Mouse (Mus musculus): ENCODE data around the gene Zfp316. TPM values are rescaled to one million over a fixed set of nuclear protein-coding genes. Genes with fewer than 3 reads are reported as not detected.

Zfp316 gene
- total RNA-seq, 2 experiments from 2014 or later = 21.3 to 26.9 TPM

DNA sequence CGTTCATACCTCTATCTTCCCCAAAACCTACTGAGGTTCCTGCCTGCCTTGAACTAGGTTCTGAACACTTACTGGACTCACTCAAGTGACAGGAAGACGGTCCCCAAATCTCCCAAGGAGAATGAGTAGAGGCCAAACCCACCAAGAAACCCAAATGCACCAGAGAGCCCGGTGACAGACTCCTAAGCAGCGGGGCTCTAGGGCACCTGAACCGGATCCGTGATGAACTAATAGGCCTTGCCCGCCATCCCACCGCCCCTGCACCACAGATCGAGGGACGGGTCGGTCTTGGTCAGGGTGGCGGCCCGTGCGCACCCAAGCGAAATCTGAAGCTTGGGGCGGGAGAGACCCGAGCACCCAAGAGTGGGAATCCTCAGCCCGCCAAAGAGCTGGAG, 17.0 kb downstream of the Zfp316 start:
- no peak for DNase-seq (ENCODE audit: low spot score in 2 of 2)
- intact Hi-C loops (cut with DNase I) = no loop called here

GRCm38 (mm10) chr5:143252039-143252438, 17.8 kb downstream of the Zfp316 start:
- no peak for DNase-seq (ENCODE audit: low spot score in 2 of 2)
- intact Hi-C loops (cut with DNase I) = no loop called here

- intact Hi-C loops (cut with DNase I) = no loop called here
- DNase-seq (ENCODE audit: low spot score in 2 of 2) = no peak
Measured at GRCm38 (mm10) chr5:143244926-143245325, 24.9 kb downstream of the Zfp316 start.

- no peak for DNase-seq (ENCODE audit: low spot score in 2 of 2)
- intact Hi-C loops (cut with DNase I) = loop anchor here (5.0 kb wide), 1 partner anchor 76 kb away; no protein-coding TSS in a partner anchor
Measured at GRCm38 (mm10) chr5:143236036-143236435, 33.8 kb downstream of the Zfp316 start.

GRCm38 (mm10) chr5:143235028-143235693, 34.7 kb downstream of the Zfp316 start, which contains the start of gene Zfp12:
Zfp12 (plus strand) TSS chr5:143235163.
- DNase-seq (ENCODE audit: low spot score in 2 of 2) = peak; percentile 96 to 98
- intact Hi-C loops (cut with DNase I) = loop anchor here (1.0 to 5.0 kb wide), 2 partner anchors 55 to 77 kb away; partner anchors contain the start of gene Rbak

DNA sequence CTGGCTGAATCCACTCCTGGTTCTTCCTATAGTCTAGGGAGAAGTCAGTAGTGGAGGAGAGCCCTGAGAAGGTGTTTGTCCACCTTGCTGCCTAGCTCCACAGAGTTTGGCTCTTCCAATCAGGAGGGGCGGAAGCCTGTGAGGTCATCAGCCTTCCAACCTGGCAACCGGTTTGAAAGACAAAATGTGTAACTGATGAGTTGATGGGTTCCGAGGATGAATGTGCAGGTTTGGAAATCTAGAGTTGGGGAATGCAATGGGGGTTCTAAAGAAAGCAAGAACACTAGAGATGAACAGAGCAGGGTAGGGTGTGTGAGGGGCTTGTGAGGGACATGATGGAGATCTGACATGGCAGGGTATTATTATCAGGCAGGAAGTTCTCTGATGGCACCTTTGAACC, 43.0 kb downstream of the Zfp316 start, which contains the start of gene Spdye4a:
Spdye4a (minus strand) TSS at position 101 of the 400 bp plus-strand sequence.
- intact Hi-C loops (cut with DNase I) = no loop called here
- no peak for DNase-seq (ENCODE audit: low spot score in 2 of 2)

DNA sequence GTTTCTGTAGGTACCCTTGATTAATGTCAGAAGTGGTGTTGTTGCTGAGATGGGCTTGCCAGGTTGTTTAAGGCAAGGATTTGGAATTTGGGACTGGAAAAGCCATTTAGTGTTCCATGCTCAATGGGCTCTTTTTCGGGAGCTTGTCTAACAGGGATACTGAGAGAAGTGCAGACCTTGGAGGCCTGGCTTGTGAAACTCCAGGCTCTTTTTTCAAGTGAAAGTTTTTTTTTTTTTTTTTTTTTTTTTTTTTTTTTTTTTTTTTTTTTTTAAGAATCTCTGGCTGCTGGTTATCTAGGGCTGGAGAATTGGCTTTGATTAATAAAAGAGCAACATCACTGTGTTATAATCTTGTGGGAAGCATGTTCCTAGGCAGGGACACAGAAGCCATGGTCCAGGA, 47.5 kb downstream of the Zfp316 start:
- intact Hi-C loops (cut with DNase I) = no loop called here
- no peak for DNase-seq (ENCODE audit: low spot score in 2 of 2)

DNA sequence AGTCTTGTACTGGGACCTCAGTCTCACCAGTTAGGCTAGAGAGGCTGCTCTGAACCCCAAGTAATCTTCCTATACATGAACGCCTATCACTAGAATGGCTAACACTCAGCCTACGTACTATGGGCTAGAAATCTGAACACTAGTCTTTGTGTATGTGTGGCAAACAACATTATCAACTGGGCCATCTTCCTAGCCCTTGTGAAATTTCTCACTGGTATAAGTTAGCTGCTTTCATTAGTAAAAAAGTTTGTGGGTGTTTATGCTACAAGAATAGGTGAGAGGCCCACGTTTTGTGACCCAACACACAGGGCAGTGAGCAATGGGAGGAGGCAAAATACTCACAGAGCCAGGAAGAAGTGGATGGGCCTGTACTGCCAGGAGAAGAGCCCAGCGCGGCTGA, 48.8 kb downstream of the Zfp316 start:
- intact Hi-C loops (cut with DNase I) = no loop called here
- no peak for DNase-seq (ENCODE audit: low spot score in 2 of 2)

DNA sequence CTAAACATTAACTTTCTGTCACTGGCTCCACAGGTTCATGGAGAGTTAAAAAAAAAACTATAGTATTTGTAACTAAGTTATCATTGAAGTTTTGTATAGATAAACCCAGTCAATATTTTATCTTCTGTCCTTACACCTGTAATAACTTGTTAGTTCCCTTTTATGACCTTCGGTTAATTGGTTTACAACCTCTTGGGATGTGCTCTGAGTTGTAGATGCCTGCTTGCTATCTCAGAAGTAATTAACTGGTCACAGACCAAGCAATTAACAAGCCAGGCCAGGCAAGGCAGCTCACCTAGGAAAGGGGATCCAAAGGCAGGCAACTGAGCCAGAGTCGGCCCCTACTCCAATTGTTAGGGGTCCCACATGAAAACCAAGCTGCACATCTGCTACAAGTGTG, 56.0 kb downstream of the Zfp316 start:
- DNase-seq (ENCODE audit: low spot score in 2 of 2) = no peak
- intact Hi-C loops (cut with DNase I) = no loop called here

DNA sequence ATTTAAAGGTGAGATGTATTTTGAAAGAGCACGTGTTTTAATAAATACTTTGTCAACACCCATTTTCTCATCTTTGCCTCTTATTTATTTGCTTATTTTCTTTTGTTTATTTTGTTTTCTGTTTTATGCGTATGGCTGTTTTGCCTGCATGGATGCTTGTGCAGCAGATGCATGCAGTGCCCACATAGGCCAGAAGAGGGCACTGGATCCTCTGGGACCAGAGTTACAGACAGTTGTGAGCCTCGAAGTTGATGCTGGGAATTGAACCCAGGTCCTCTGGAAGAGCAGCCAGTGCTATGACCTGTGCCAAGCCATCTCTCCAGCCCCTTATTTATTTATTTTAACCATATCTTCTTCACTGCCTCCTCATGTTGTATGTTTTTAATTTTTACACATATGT, 64.8 kb downstream of the Zfp316 start:
- intact Hi-C loops (cut with DNase I) = no loop called here
- DNase-seq (ENCODE audit: low spot score in 2 of 2) = no peak

Other genes starting within 250 kb of the Zfp316 start
- 10 to 100 TPM; 37.4 to 45.4 TPM for gene Rnf216, start 157.0 kb downstream of the Zfp316 start, total RNA-seq (2021)
- under 1 TPM in 1 of 2 experiments, not detected in 1; 0.18 TPM for gene Olfr718-ps1, start 122.4 kb downstream of the Zfp316 start, total RNA-seq (2021)
- 10 to 100 TPM; 13.3 to 13.8 TPM for gene Rbak, start 89.2 kb downstream of the Zfp316 start, total RNA-seq (2021)
- gene Spdye4b, start 89.0 kb downstream of the Zfp316 start, total RNA-seq (2021) = not detected
- gene Spdye4a, start 43.1 kb downstream of the Zfp316 start, total RNA-seq (2021) = not detected
- gene Zfp12, start 34.9 kb downstream of the Zfp316 start, total RNA-seq (2021) = 10 to 100 TPM; 28.0 to 34.5 TPM
- gene Zfp853, start 23.6 kb upstream of the Zfp316 start, total RNA-seq (2021) = 1 to 10 TPM; 6.4 to 7.3 TPM
- 10 to 100 TPM; 24.8 to 27.9 TPM for gene E130309D02Rik, start 45.3 kb upstream of the Zfp316 start, total RNA-seq (2021)
- 10 to 100 TPM; 38.6 to 46.2 TPM for gene Zdhhc4, start 59.2 kb upstream of the Zfp316 start, total RNA-seq (2021)
- 1 to 10 TPM; 1.5 to 2.7 TPM for gene Grid2ip, start 87.3 kb upstream of the Zfp316 start, total RNA-seq (2021)
- 10 to 100 TPM; 32.5 to 37.7 TPM for gene Kdelr2, start 133.8 kb upstream of the Zfp316 start, total RNA-seq (2021)
- 10 to 100 TPM; 32.6 to 33.7 TPM for gene Daglb, start 194.6 kb upstream of the Zfp316 start, total RNA-seq (2021)

Measured in left cerebral cortex, postnatal 36 days (tissue).